Mouse (Mus musculus) spleen, adult 2 months (tissue): Measurements from ENCODE around the gene Plxna1. TPM values are rescaled to one million over a fixed set of nuclear protein-coding genes. Genes with fewer than 3 reads are reported as not detected.

ENCODE experiments used
- DNase-seq, 2 experiments: peaks; one replicate each; pipeline versions ENCODE4 v3.0.0 to v3.0.0-alpha.2; 2012 to 2021; ENCODE audit warnings: low spot score in 2 of 2, low read depth in 1 of 2
- H3K27ac ChIP-seq: fragments of 200-500 bp; 2 replicates; pipeline ENCODE4 v1.5.1; 2012; ENCODE audit warnings: low read length, inconsistent platforms; ENCODE audit not compliant: insufficient read depth
- H3K27me3 ChIP-seq: fragments of 200-500 bp; 2 replicates; pipeline ENCODE4 v1.6.1; 2012; ENCODE audit warnings: mild to moderate bottlenecking, moderate library complexity, low read length, inconsistent platforms; ENCODE audit not compliant: control insufficient read depth, insufficient read depth
- H3K36me3 ChIP-seq: fragments of 200-500 bp; 2 replicates; pipeline ENCODE4 v1.6.1; 2012; ENCODE audit warnings: mild to moderate bottlenecking, low read length, inconsistent platforms; ENCODE audit not compliant: control insufficient read depth, insufficient read depth
- H3K4me1 ChIP-seq: fragments of 200-500 bp; 2 replicates; pipeline ENCODE4 v1.6.1; 2011; ENCODE audit warnings: inconsistent platforms; ENCODE audit not compliant: control insufficient read depth, insufficient read depth, insufficient read length
- H3K4me3 ChIP-seq: fragments of 200-500 bp; 2 replicates; pipeline ENCODE4 v1.5.1; 2011; ENCODE audit warnings: mild to moderate bottlenecking, inconsistent platforms; ENCODE audit not compliant: insufficient read depth, insufficient read length; ENCODE audit errors: extremely low read depth
- CTCF ChIP-seq: fragments of 200-500 bp; IDR thresholded peaks from 2 replicates; pipeline ENCODE4 v1.5.1; 2011; ENCODE audit warnings: mild to moderate bottlenecking, inconsistent platforms; ENCODE audit not compliant: insufficient read depth, insufficient read length, insufficient replicate concordance; ENCODE audit errors: extremely low read depth
- POLR2A ChIP-seq: fragments of 200-500 bp; IDR thresholded peaks from 2 replicates; pipeline ENCODE4 v1.6.1; 2011; ENCODE audit warnings: low read depth, low read length, inconsistent platforms
- WGBS: fragments of 180-500 bp; shearing (Covaris S2); methylation state at CpG from one replicate; pipeline ENCODE4 v1.1.7; 2018; 5-methylcytosine and 5-hydroxymethylcytosine counted together
- polyA plus RNA-seq: library from polyadenylated mRNA; depleted of rRNA; stranded (reverse); fragments of >200 nt; gene quantifications from 2 replicates; pipeline ENCODE4 v1.2.3, GENCODE M21; 2012; rRNA removed

The Plxna1 gene
- polyA plus RNA-seq, 1 experiment: 27.2 TPM

GRCm38 (mm10) chr6:89282626-89283025 lies 79.8 kb downstream of the Plxna1 start:
- H3K27ac ChIP-seq: peak overlapping the region; percentile 5; the same call in 1 of the 2 replicates
- no peak overlapping the region for H3K4me3 ChIP-seq
- DNase-seq: no peak
- H3K27me3 ChIP-seq: no peaks in the 10 kb centered on the region
- 62% methylated on average over 5 of the region's 5 CpGs for WGBS
- no peaks in the 10 kb centered on the region for H3K36me3 ChIP-seq
- peaks cover 31% of the 10 kb centered on the region; the same call in 1 of the 2 replicates for H3K4me1 ChIP-seq
- TF ChIP-seq POLR2A: no peak
- no peak for TF ChIP-seq CTCF

- Histone ChIP-seq H3K36me3 (no peaks in the 10 kb centered on the region), H3K27me3 (no peaks in the 10 kb centered on the region), H3K4me1 (peaks cover 24% of the 10 kb centered on the region; the same call in 1 of the 2 replicates), H3K27ac (peak overlapping the region; percentile 15; the same call in 1 of the 2 replicates), H3K4me3 (no peak overlapping the region)
- WGBS: 77% methylated on average over 16 of the region's 16 CpGs
- no peak for DNase-seq
- TF ChIP-seq POLR2A: no peak
- TF ChIP-seq CTCF: no peak
Observed at GRCm38 (mm10) chr6:89281492-89282332, 80.7 kb downstream of the Plxna1 start.

GRCm38 (mm10) chr6:89280555-89280954 lies 81.9 kb downstream of the Plxna1 start:
- no peaks in the 10 kb centered on the region for H3K27me3 ChIP-seq
- no peak for TF ChIP-seq CTCF
- no peak for TF ChIP-seq POLR2A
- H3K4me3 ChIP-seq: no peak overlapping the region
- peak; percentile 35 to 57 for DNase-seq
- H3K36me3 ChIP-seq: no peaks in the 10 kb centered on the region
- WGBS: 27% methylated on average over 4 of the region's 4 CpGs
- H3K4me1 ChIP-seq: peaks cover 13% of the 10 kb centered on the region; the same call in 1 of the 2 replicates
- peak overlapping the region; percentile 13; the same call in 1 of the 2 replicates for H3K27ac ChIP-seq

DNA sequence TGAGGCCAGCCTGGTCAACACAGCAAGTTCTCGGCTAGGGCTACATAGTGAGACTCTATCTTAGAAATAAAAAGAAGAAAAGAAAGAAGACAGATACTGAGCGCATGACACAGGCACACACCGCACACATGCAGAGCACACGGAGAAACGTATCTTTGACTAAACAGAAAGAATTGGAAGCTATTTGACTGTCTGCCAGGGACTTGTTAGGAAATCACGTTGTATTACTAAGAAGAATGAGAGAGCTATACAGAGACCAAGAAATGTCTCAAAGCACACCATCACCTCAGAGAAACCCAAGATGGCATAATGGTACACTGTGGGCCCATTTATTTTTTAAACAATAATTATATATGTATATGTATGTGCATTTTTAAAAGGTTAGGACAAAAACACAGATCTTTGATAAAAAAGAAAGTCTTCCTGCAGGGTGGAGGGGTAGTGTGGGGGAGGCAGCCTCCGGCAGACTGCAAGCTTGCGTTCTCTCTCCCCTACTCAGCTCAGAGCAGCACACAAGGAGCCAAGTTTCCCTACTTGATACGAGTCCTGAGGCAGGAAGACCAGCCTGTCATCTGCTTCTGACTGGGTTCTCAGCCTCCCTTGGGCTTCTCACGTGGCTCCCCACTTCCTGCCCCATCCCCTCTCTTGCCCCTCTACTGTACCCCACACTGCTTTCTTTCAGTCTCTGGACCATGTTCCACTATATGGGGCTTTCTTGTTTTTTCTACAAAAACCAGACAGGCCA lies 90.5 kb downstream of the Plxna1 start:
- Histone ChIP-seq H3K27me3 (no peaks in the 10 kb centered on the region), H3K36me3 (no peaks in the 10 kb centered on the region), H3K4me3 (no peak overlapping the region), H3K4me1 (no peaks in the 10 kb centered on the region), H3K27ac (no peak overlapping the region)
- WGBS: 54% methylated on average over 10 of the region's 10 CpGs
- TF ChIP-seq CTCF (no peak), POLR2A (no peak)
- no peak for DNase-seq

GRCm38 (mm10) chr6:89267181-89267580 lies 95.2 kb downstream of the Plxna1 start:
- H3K4me3 ChIP-seq: no peak overlapping the region
- no peak for TF ChIP-seq CTCF
- TF ChIP-seq POLR2A: no peak
- no peak for DNase-seq
- H3K36me3 ChIP-seq: no peaks in the 10 kb centered on the region
- no peaks in the 10 kb centered on the region for H3K4me1 ChIP-seq
- no peaks in the 10 kb centered on the region for H3K27me3 ChIP-seq
- no peak overlapping the region for H3K27ac ChIP-seq
- WGBS: 78% methylated on average over 5 of the region's 5 CpGs

Other genes starting within 250 kb of the Plxna1 start
- 7.4 and 11.1 TPM in 2 replicates for gene Chchd6, start 233.0 kb upstream of the Plxna1 start, polyA plus RNA-seq